Mouse (Mus musculus): ENCODE results near the gene Ltbp3. TPM values are rescaled to one million over a fixed set of nuclear protein-coding genes. Genes with fewer than 3 reads are reported as not detected.

Ltbp3 gene
- polyA plus RNA-seq, 1 experiment from 2014 or later, result 3.5 TPM

DNA sequence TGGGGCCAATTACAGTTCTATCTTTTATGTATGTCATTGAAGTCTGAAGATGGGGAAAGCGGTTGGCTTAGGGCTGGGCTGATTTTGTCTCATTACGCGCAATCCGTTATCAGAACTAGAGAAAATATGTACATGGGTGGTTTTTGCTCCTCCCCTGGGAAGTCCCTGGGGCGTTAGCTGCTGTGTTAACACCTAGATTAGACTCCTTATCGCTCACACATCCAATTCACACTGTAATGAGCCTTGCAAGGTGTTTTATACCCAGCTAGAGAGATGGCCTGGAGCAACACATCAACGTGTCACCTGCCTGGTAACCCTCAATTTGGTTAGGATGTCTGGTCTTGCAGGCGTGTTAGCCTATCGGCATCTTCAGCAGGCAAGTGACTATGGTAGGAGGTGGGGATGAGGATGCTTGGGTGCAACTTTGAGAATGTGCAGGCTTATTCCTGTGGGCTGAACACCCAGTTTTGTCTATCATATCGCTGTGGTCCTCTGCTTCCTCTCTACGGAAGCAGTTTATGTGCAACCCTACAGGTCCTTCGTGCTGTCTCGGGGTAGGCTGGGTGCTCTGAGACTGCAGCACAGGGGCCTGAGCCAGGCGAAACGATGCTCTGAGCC lies 13.6 kb upstream of the Ltbp3 start:
- WGBS, result 81% methylated on average over 15 of the region's 15 CpGs
- Histone ChIP-seq H3K4me1 (peaks cover 74% of the 10 kb centered on the region), H3K4me3 (peak overlapping the region; percentile 97), H3K36me3 (replicated peaks) (peaks cover 57% of the 10 kb centered on the region), H3K27me3 (replicated peaks; ENCODE audit: low read depth, poor library complexity, severe bottlenecking) (peaks cover 8% of the 10 kb centered on the region), H3K9me3 (no peaks in the 10 kb centered on the region), H3K27ac (replicated peaks) (0 out of 2 replicates have a peak overlapping the region, but pooled peaks have one; percentile 31)
- no peak for DNase-seq (ENCODE audit: low spot score)

- WGBS, result 5% methylated on average over 14 of the region's 14 CpGs
- H3K4me1 ChIP-seq, result peaks cover 75% of the 10 kb centered on the region
- H3K27ac ChIP-seq (replicated peaks), result peak overlapping the region; percentile 31; the same call in 1 of the 2 replicates
- peak; percentile 90 for DNase-seq (ENCODE audit: low spot score)
- peak overlapping the region; percentile 97 for H3K4me3 ChIP-seq
- no peaks in the 10 kb centered on the region for H3K9me3 ChIP-seq
- peaks cover 50% of the 10 kb centered on the region for H3K36me3 ChIP-seq (replicated peaks)
- peaks cover 8% of the 10 kb centered on the region for H3K27me3 ChIP-seq (replicated peaks; ENCODE audit: low read depth, poor library complexity, severe bottlenecking)
Measured at GRCm38 (mm10) chr19:5727701-5728100, 13.0 kb upstream of the Ltbp3 start.

DNA sequence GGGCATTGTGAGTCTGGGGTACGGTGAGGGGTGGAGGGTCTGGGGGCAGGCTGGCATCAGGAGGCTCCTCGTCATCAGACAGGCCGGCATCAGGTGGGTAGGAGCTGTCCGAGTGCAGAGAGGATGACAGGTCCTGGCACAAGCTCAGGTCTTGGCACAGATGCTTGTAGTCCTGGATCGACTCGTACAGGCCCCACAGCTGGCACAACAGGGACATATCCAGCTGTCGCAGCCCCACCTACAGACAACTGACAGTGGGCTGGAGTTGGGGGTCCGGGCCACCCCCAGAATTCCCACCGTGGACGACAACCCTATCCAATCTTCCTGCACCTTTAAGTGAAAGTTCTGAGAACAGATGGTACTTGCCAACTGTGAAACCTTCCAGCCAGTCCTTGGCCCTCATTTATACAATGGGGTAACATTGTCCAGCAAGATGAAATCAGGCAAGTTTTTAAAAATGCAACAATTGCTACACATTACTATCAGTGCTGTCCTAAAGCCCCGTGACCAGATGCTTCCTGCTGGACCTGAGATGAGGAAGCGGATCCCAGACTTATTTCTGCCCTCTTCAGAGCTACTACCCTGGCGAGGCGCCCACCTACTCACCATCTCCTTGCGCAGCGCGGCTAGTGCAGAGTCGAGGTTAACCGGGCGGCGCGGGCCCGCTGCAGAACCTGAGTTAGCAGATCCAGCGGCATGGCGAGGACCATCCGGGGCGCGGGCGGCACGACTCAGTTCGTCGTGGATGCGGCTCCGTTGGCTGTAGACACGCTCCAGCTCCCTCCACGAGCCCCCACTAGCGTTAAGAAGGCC lies 11.9 kb upstream of the Ltbp3 start:
- 11% methylated on average over 37 of the region's 37 CpGs for WGBS
- no peak for DNase-seq (ENCODE audit: low spot score)
- Histone ChIP-seq H3K4me1 (peaks cover 74% of the 10 kb centered on the region), H3K36me3 (replicated peaks) (peaks cover 39% of the 10 kb centered on the region), H3K27ac (replicated peaks) (peak overlapping the region; percentile 99), H3K9me3 (no peaks in the 10 kb centered on the region), H3K27me3 (replicated peaks; ENCODE audit: low read depth, poor library complexity, severe bottlenecking) (peaks cover 8% of the 10 kb centered on the region), H3K4me3 (peak overlapping the region; percentile 97)

DNA sequence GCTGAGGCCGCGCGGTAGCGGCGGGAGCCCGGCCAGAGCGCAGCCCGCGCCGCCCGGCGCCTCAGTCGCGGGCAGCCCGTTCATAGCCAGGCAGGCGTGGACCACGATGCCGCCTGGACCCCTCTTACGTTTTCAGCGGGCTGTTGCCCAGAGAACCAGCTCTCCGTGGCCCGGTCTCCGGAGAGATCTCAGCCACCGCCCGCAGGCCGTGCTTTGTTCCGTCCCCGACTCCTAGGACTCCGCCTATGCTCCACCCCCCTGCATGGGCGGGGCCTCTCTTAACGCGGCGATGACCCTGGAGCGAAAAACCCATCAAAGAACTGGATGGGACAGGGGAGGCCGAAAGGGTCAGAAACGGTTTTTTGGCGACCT lies 11.3 kb upstream of the Ltbp3 start, which contains the start of gene Fam89b:
Gene Fam89b, minus strand, starts transcription at position 210 of the 372 bp plus-strand sequence.
- H3K4me1 ChIP-seq, result peaks cover 68% of the 10 kb centered on the region
- peak; percentile 92 for DNase-seq (ENCODE audit: low spot score)
- H3K36me3 ChIP-seq (replicated peaks), result peaks cover 33% of the 10 kb centered on the region
- H3K27ac ChIP-seq (replicated peaks), result peak within 1 kb of the TSS; percentile 99
- peaks cover 12% of the 10 kb centered on the region for H3K27me3 ChIP-seq (replicated peaks; ENCODE audit: low read depth, poor library complexity, severe bottlenecking)
- H3K9me3 ChIP-seq, result no peaks in the 10 kb centered on the region
- WGBS, result under 1% methylated on average over 37 of the region's 37 CpGs
- peak within 1 kb of the TSS; percentile 97 for H3K4me3 ChIP-seq

GRCm38 (mm10) chr19:5730314-5731186 lies 10.2 kb upstream of the Ltbp3 start:
- Histone ChIP-seq H3K27ac (replicated peaks) (peak overlapping the region; percentile 79), H3K36me3 (replicated peaks) (peaks cover 22% of the 10 kb centered on the region), H3K4me1 (peaks cover 57% of the 10 kb centered on the region), H3K4me3 (peak overlapping the region; percentile 97), H3K27me3 (replicated peaks; ENCODE audit: low read depth, poor library complexity, severe bottlenecking) (peaks cover 16% of the 10 kb centered on the region), H3K9me3 (no peaks in the 10 kb centered on the region)
- 75% methylated on average over 29 of the region's 29 CpGs for WGBS
- DNase-seq (ENCODE audit: low spot score), result no peak

GRCm38 (mm10) chr19:5731264-5731978 lies 9.3 kb upstream of the Ltbp3 start:
- peaks cover 48% of the 10 kb centered on the region for H3K4me1 ChIP-seq
- H3K4me3 ChIP-seq, result peak overlapping the region; percentile 97
- H3K27ac ChIP-seq (replicated peaks), result peak overlapping the region; percentile 79
- peaks cover 16% of the 10 kb centered on the region for H3K36me3 ChIP-seq (replicated peaks)
- peak; percentile 96 for DNase-seq (ENCODE audit: low spot score)
- H3K27me3 ChIP-seq (replicated peaks; ENCODE audit: low read depth, poor library complexity, severe bottlenecking), result peaks cover 17% of the 10 kb centered on the region
- WGBS, result under 1% methylated on average over 47 of the region's 47 CpGs
- H3K9me3 ChIP-seq, result no peaks in the 10 kb centered on the region

DNA sequence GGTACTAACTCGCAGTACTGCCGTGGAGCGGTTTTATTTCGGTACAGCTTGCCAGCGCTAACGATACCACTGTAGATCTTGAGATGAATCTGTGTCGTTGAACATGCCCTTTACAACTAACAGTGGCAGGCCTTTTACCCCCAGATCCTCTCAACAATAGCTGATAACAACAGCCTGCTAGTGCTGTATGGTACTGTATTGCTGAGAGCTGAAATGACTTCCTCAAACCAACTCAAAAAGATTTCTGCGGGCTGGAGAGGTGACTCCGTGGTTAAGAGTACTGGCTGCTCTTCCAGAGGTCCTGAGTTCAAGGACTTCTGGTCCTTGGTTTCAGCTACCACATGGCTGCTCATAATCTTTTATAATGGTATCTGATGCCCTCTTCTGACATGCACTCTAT lies 6.4 kb upstream of the Ltbp3 start:
- WGBS, result 81% methylated on average over 9 of the region's 9 CpGs
- no peak overlapping the region for H3K27ac ChIP-seq (replicated peaks)
- no peaks in the 10 kb centered on the region for H3K9me3 ChIP-seq
- H3K4me1 ChIP-seq, result peaks cover 24% of the 10 kb centered on the region
- H3K4me3 ChIP-seq, result no peak overlapping the region
- H3K27me3 ChIP-seq (replicated peaks; ENCODE audit: low read depth, poor library complexity, severe bottlenecking), result peaks cover 18% of the 10 kb centered on the region
- peaks cover 7% of the 10 kb centered on the region for H3K36me3 ChIP-seq (replicated peaks)
- no peak for DNase-seq (ENCODE audit: low spot score)

GRCm38 (mm10) chr19:5739446-5739845 lies 1.3 kb upstream of the Ltbp3 start:
- Histone ChIP-seq H3K4me3 (no peak overlapping the region), H3K9me3 (no peaks in the 10 kb centered on the region), H3K4me1 (peaks cover 39% of the 10 kb centered on the region), H3K27ac (replicated peaks) (no peak overlapping the region), H3K36me3 (replicated peaks) (no peaks in the 10 kb centered on the region), H3K27me3 (replicated peaks; ENCODE audit: low read depth, poor library complexity, severe bottlenecking) (peaks cover 63% of the 10 kb centered on the region)
- no peak for DNase-seq (ENCODE audit: low spot score)
- 59% methylated on average over 2 of the region's 2 CpGs for WGBS

- DNase-seq (ENCODE audit: low spot score), result peak; percentile 74
- Histone ChIP-seq H3K9me3 (no peaks in the 10 kb centered on the region), H3K27ac (replicated peaks) (peak overlapping the region; percentile 85), H3K27me3 (replicated peaks; ENCODE audit: low read depth, poor library complexity, severe bottlenecking) (peaks cover 80% of the 10 kb centered on the region), H3K36me3 (replicated peaks) (no peaks in the 10 kb centered on the region), H3K4me1 (peaks cover 55% of the 10 kb centered on the region), H3K4me3 (peak overlapping the region; percentile 69)
- under 1% methylated on average over 55 of the region's 55 CpGs for WGBS
Measured at GRCm38 (mm10) chr19:5741641-5742240, 1.0 kb downstream of the Ltbp3 start.

DNA sequence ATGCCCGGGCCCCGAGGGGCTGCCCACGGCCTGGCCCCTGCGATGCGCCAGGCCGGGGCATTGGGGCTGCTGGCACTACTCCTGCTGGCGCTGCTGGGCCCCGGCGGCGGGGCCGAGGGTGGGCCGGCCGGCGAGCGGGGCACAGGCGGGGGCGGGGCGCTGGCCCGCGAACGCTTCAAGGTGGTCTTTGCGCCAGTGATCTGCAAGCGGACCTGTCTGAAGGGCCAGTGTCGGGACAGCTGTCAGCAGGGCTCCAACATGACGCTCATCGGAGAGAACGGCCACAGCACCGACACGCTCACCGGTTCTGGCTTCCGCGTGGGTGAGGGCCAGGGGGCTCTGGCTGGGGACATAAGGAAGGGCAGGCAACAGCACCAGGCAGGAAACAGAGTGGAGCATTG lies 1.5 kb downstream of the Ltbp3 start:
- Histone ChIP-seq H3K9me3 (no peaks in the 10 kb centered on the region), H3K27ac (replicated peaks) (peak overlapping the region; percentile 85), H3K4me3 (peak overlapping the region; percentile 69), H3K36me3 (replicated peaks) (no peaks in the 10 kb centered on the region), H3K4me1 (peaks cover 60% of the 10 kb centered on the region), H3K27me3 (replicated peaks; ENCODE audit: low read depth, poor library complexity, severe bottlenecking) (peaks cover 85% of the 10 kb centered on the region)
- under 1% methylated on average over 32 of the region's 32 CpGs for WGBS
- DNase-seq (ENCODE audit: low spot score), result peak; percentile 67

DNA sequence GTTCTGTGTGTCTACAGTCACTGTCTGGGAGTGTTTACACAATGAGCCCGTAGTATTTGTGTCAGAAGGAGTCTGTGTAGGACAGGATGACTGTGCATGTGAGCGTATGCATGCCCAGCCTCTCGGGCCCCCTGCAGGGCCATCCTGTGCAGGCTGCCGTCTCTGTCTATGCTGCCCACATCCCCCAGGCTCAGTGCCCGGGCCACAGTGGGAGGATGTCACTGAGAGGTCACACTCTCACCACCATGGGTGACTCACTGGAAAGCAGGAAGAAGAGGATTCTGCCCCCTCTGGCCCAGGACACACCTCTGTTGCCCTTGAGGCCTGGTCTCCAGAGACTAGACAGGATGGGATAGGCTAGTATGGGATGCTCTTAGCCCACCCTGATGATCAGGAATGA lies 2.9 kb downstream of the Ltbp3 start:
- Histone ChIP-seq H3K27me3 (replicated peaks; ENCODE audit: low read depth, poor library complexity, severe bottlenecking) (peaks cover 96% of the 10 kb centered on the region), H3K4me1 (peaks cover 64% of the 10 kb centered on the region), H3K27ac (replicated peaks) (no peak overlapping the region), H3K4me3 (peak overlapping the region; percentile 25), H3K9me3 (no peaks in the 10 kb centered on the region), H3K36me3 (replicated peaks) (no peaks in the 10 kb centered on the region)
- WGBS, result 62% methylated on average over 5 of the region's 5 CpGs
- DNase-seq (ENCODE audit: low spot score), result no peak

Measured in embryonic facial prominence, embryonic 10.5 days (tissue).